Mouse (Mus musculus): ENCODE data around the gene Olfr668.
"Not testable (repeated sequence)": the region's sequence is repeated elsewhere in the genome, so short reads cannot be mapped to it uniquely, and the experiment has no call there.

The Olfr668 gene

DNA sequence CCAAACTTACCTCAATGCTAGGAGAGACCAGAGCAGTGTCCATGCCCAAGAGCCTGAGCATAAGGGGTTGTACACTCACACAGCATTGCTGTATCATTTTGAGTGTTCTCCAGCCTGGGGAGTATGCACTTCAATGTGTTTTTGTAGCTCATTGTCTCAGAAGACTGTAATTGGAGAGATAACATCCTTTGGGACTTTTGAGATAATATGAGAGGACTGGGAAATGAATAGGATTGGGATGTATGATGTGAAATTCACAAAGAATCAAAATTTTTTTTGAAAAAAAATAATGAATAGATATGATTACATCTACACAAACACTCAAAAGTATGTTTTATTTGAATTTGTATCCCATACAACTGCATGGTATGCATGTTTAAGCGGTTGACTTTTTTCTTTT is at the start of gene Olfr668:
Gene Olfr668, minus strand, starts transcription at position 101 of the 400 bp plus-strand sequence.
- DNase-seq, result no peak

DNA sequence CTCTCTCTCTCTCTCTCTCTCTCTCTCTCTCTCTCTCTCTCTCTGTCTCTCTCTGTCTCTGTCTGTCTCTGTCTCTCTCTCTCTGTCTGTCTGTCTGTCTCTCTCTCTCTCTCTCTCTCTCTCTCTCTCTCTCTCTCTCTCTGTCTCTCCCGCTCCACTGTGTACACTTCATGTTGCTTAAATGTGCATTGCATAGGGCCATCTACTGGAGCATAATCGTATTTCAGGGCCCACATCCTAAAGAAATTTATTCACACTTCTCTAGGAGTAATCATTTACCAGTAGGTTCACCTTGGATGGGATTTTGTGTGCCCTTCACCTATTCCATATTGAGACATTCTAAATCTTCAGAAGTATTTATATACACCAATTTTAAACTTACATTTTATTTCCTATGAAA is 44.6 kb upstream of the Olfr668 start:
- not testable (repeated sequence) for DNase-seq

DNA sequence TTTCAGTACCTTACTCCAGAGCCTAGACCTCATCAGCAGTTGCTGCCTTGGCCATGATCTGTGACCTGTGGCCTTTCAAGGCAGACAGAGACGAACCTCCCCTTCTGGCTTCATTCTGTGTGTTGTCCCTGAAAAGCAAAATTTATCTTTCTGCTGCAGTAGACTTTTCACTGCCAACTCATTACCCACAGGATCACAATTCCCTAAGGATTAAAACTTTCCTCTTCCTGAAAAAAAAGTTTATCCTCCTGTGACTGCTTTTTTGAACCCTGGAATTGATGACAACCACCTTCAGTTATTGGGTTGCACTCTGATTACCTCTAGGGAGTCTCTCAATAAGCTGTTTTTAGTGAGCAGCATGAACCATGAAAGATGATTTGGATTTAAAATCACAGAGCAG is 34.7 kb upstream of the Olfr668 start, which contains the start of gene Olfr670:
Gene Olfr670, minus strand, starts transcription at position 101 of the 400 bp plus-strand sequence.
- no peak for DNase-seq

DNA sequence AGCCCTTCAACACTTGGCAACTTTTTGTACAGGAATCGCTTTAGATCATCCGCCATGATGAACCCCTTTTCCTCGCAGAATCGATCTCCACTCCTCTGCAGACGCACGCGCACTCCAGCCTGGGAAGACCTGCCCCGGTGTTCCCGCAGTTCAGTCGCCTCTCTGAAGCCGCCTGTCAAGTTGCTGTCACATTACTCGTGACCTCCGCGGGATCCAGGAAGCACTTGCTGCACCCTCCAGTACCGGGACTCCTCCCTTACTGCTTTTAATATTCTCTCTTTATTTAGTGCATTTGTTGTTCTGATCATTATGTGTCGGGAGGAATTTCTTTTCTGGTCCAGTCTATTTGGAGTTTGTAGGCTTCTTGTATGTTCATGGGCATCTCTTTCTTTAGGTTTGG is 22.4 kb upstream of the Olfr668 start:
- DNase-seq, result not testable (repeated sequence)

DNA sequence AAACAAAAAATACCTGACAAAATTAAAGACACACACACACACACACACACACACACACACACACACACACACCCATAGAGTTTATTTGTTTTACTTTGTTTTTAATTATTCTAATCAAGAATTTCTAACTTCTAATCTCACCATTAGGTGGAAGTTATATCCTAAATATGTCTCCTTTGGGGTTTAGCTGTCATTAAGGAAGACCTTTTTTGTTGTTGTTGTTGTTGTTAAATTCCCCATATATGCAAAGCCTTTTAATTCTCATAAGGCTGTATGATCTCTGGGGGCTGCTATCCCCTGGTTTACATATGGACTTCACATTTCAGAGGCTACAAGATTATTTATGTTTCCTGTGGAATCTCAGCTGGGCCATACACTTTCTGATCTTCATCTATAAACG is 6.1 kb upstream of the Olfr668 start, which contains the start of gene Olfr669:
Gene Olfr669, plus strand, starts transcription at position 301 of the 400 bp plus-strand sequence.
- DNase-seq, result no peak

DNA sequence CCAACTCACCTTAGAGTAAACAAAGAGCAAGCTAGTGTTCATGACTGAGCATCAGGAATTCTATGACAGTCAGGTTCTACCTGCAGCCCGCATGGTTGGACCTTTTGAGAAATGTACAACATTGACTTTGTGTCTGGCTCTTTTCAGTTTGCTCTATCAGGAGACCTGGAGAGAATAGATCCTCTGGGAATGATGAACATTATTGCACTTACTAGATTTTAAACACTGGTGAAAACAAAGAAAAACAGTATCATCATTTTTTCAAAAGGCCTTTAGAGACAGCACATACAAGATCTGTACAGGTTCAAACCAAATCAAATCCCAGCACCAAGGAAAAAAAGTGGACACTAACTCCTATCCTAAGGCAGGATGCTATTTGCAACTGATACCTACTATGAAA is 6.5 kb downstream of the Olfr668 start, which contains the start of gene Olfr667:
Gene Olfr667, minus strand, starts transcription at position 101 of the 400 bp plus-strand sequence.
- no peak for DNase-seq

DNA sequence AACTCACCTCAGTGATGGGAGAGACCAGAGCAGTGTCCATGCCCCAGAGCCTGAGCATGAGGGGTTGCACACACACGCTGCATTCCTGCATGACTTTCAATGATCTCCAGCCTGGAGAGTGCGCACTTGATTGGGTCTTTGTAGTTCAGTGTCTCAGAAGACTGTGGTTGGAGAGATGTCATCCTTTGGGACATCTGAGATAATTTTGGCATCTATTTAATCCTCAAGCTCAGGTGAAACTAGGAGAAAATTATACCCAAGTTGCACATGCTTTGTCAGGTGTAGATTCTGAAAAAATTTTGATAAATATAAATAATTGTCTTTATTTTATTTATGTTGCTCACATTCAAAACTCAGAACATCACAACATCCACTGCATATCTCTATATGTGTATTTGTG is 32.0 kb downstream of the Olfr668 start, which contains the start of gene Olfr666:
Gene Olfr666, minus strand, starts transcription at position 101 of the 400 bp plus-strand sequence.
- no peak for DNase-seq

DNA sequence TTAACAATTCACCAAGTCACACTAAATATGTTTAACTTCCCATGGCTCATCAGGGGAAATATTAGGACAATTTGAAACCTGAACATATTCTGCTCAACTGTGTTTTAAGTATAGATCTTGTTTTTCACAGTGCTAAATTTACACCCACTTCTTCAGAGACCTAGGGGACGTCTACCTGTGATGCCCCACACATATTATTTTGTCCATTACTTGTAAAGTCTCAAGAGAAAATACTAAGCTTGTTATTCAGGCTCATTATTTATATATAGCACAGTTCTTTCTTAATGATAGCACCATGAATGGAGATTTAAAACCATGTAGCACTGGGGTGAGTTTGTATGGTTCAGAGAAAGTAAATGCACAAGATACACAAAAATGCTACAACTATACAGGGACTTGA is 50.1 kb downstream of the Olfr668 start, which contains the start of gene Olfr665:
Gene Olfr665, plus strand, starts transcription at position 301 of the 400 bp plus-strand sequence.
- DNase-seq, result no peak
